Mouse (Mus musculus): ENCODE data around the gene Tspan18.

The Tspan18 gene

GRCm38 (mm10) chr2:93339373-93340106, 5.2 kb upstream of the Tspan18 start:
- in situ Hi-C loops (cut with MboI) = no loop called here

DNA sequence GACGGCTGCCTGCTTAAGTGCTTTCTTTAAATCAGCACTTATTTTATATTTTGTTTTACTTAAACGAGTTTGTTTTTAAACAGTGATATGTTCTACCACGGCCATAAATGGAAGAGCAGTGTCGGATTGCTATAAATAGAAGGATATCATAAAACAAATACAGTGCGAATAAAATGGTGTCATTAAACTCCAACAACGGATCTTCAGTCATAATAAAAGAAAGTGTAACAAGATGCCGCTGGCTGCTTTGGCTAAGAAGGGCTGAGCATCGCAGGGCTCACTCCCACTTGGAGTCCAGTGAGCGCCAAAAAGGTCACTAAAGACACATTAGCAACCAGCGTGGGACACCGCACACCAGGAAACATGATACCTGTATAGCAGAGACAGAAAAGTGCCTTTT, 1.7 kb upstream of the Tspan18 start:
- in situ Hi-C loops (cut with MboI) = no loop called here

DNA sequence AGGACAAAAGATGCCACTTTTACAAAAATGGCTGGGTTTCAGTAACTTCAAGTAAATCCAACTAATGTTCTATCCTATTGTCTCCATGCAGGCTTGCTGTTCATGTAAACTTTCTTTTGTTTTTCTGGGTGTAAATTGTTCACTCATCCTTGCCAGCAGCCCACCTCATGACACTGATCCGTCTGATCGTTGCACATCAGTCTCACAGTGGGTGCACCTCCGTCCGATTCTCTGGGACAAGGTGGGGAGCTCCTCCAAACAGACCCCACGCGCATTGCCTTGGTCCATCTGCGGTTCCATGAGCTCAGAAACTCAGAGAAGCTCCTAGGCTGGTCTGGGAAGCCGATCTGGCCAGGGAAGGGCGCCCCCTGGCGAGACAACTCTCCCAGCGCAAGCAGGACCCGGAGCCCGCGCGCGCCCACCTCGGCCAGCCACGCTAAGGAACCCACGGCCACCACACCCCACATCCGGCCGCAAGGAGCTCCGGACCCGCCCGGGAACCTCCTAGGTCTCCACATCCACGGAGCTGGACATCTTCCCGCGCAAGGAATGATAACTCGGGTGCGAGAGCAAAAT, 976 bp downstream of the Tspan18 start:
- in situ Hi-C loops (cut with MboI) = no loop called here

GRCm38 (mm10) chr2:93332277-93332676, 2.0 kb downstream of the Tspan18 start:
- in situ Hi-C loops (cut with MboI) = no loop called here

DNA sequence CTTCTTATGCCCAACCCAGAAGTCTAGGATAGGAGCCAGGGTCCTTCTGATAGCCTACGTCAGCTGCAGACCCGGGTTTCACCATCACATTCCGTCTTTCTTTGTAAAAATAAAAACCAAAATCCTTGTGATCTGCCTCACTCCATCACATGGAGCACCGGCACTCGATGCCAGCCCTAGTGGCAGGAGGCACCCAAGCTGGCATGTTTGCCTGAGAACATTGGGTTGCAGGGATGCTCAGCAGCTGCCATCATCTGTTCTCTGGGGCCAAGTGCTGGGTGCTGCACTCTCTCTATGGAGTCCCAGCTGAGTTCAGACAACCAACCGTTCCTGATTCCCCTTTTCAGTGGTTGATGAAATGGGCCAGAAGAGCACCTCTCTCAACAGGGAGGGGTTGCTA, 3.2 kb downstream of the Tspan18 start:
- in situ Hi-C loops (cut with MboI) = no loop called here

GRCm38 (mm10) chr2:93329120-93329519, 5.2 kb downstream of the Tspan18 start:
- in situ Hi-C loops (cut with MboI) = no loop called here

GRCm38 (mm10) chr2:93327915-93328555, 6.3 kb downstream of the Tspan18 start:
- in situ Hi-C loops (cut with MboI) = no loop called here

DNA sequence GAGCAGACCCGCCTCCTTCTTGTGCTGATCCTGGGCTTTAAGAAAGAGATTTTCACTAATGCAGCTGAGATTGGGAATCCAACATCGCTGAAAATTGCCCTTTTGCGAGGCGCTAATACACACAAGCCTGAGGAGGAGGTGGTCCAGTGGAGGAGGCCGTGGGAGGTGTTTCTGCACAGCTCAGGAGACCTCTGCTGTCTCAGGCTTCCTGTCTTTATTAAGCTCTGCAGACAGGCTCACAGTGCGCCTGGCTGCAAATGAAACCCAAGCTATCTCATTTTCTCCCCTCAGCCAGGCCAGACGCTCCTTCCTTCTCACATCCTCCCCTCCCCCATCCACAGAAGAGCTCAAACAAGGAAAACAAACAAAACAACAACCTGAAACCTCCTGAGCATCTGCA, 9.6 kb downstream of the Tspan18 start:
- in situ Hi-C loops (cut with MboI) = no loop called here

DNA sequence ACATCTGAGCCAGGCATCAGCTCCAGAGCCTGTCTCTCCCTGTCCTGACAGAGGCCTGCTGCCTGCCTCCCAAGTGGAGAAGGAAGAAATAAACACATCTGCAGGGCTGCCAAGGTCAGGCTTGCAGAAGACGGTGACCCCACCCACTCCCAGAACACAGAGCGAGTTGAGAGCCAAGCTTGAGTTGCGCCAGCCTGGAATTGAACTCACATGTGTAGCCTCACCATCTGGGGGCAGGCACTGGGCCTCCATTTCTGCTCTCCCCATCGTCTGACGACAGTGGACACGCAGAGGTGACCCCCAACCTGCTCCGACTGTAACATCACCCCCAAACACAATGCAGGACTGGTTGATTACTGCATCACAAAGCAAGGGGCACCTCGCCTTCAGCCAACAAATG, 12.4 kb downstream of the Tspan18 start:
- in situ Hi-C loops (cut with MboI) = no loop called here

DNA sequence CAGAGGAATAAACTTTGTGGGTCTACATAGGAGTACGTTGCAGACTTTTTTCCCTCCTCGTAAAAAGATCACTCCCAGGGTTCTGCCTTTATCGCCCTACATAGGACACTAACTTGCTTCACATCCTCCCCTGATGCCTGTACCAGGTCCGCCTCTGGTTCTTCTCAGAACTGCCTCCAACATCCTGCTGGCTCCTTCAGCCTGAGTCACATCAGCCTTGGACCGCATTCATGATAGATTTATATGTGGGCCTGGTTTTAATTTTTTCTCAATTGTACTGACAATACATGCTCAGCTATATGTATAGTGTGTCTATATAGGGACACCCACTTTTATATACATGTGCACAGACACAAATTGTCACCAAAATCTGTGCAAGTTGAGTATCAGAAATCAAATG, 14.0 kb downstream of the Tspan18 start:
- in situ Hi-C loops (cut with MboI) = no loop called here

DNA sequence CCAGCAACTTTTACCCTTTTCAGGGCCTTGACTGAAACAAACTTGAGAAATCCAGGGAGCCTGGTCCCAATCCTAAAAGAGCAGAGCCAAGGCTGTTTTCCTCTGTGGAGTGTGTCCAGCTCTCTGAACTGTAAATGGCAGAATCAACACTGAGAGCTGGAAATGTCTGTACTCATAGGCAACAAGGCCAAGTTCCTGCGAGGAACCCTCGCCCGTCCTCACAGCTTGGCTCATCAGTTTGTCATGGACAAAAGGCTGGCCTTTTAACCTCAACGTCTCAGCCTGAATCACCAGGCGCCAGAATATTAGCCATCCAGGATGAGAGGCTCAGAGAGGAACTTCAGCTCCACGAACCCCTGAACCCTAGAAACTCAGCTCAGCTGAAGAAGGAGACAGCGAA, 14.7 kb downstream of the Tspan18 start:
- in situ Hi-C loops (cut with MboI) = no loop called here

DNA sequence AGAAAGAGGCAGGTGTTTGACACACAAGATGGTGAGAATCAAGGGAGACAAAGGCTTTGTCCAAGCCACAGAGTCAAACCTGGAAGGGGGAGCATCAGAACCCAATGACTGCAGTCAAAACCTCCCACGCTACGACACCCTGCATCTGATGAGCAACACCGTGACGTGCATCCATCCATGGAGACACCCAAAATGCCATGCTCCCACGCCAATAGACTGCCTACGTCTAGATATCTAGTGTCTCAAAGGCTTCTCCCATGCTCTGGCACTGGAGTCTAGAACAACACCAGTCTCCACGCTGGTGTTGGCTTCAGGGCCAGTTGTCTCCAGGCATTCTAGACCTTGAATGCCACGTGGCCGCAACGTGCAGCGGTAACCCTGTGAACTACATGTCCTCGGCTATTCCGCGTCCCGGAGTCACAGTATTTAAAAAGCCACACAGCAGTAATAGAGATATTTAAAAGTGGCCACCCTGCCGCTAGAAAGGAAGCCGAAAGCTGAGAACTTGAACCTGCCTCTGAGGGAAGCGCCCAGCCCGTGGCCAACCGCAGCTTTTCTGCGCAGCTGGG, 15.4 kb downstream of the Tspan18 start:
- in situ Hi-C loops (cut with MboI) = no loop called here

DNA sequence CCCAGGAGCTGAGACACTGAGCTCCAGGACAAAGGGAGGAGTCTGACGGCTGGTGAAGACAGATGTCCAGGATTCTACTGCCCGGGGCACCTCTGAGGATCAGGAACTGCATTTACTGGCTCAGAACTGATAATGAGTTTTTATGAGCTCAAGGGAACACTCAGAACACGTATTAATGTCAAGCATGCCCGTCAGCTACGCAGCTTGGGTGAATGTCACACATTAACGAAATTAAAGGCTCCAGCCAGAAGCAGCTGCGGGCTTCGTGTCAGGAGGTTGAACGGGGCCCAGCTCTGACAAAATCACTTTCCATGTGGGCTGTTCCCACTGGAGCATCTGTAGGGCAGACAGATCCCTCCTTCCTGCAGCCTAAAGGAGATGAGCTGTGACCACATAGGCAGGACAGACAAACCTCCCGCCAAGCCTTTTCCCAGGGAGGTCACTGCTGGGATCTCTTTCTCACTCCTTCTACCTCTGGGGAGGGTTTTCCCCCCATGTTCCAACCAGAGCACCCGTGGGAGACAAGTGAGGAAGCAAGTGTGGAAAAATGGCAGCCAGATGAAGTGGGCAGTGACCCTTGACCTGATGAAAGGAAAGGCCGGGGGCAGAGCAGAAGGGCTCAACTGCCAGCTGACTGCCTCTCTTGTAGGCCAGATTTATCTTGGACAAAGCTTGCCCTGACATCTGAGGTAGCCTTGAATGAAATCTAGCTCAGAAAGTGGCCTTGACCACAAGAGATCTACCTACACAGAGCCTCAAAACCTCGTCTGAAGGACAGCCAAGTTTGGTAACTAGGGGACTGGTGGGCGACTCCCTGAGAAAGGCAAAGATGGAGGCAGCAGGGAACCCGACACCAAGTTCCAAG, 20.3 kb downstream of the Tspan18 start:
- in situ Hi-C loops (cut with MboI) = no loop called here

- in situ Hi-C loops (cut with MboI) = no loop called here
Observed at GRCm38 (mm10) chr2:93312458-93312857, 21.8 kb downstream of the Tspan18 start.

DNA sequence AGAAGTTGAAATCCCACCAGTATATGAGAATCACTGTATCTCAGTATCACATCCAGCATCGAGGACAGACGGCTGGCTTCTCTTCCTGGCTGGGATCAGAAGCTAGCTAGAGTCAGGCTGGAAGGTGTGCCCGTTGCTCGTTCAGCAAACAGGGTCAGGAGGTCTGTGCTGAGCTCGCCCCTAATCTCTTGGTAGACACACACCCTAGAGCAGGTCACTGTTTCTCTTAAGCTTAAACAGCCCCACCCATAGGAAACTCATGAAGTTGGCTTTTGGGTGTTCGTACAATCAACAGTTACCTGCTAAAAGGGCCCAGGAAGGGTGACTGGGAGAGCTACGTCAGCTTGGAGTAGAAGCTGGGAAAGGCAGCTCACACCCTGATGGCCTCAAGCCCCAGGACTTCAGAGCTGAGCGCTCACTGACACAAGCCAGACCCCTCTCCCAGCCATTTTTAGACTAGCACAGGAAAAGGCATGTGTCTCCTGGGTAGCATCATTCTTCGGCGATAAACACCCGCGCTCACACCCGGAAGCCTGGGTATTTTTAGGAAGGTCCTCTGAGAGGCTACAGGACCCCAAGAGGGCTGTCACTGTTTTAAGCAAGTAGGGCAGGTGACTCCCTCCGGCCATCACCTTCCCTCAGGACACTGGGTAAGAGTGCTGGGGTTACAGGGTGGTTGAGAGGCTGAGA, 24.4 kb downstream of the Tspan18 start:
- in situ Hi-C loops (cut with MboI) = no loop called here

DNA sequence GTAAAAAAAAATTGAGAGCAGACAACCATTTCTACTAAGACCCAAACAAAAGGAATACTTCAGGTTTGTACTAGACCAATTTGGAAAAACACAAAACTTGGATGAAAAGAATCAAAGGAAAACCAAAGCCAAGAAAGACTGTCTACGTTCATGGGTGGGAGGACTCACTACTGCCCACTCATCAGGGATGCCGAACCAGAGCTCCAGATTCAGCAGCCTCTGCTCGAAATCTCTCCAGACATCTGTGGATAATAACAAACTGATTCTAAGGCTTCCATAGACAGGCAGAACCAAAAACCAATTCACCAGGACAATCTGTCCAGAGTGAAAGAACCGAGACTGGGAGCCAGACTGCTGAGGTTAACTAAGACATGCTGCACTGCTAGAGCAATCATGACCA, 27.4 kb downstream of the Tspan18 start:
- in situ Hi-C loops (cut with MboI) = no loop called here

DNA sequence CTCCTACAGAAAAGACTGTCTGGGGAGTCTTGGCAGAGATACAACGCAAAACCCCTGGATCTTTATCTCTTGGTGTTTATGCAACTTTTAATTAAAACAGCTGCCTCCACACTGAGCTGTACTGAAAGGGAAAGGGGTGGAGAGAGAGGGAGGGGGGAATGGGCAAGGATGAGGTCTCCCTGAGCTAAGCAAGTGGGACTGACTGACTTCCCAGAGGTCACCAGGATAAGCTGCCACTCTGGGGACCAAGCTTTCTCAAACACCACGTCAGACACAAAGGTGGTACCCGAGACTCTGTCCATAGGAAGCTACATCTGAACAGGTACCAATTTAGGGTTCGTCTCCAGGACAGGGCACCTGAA, 30.1 kb downstream of the Tspan18 start:
- in situ Hi-C loops (cut with MboI) = no loop called here

GRCm38 (mm10) chr2:93303585-93304272, 30.6 kb downstream of the Tspan18 start:
- in situ Hi-C loops (cut with MboI) = no loop called here

DNA sequence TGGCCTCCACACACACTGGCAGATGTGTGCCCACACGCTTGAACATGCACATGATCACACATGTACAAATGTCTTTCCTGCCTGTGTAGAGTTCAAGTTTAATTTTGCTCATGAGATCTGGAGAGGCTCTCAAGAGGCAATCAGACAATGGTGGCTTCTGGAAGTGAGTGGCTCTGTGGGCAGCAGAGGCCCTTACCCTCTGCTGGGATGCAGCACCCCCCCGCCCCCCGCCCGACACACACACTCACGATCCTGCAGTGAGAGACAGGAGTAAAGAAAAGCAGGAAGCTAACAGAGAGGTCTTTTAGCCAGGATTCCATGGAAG, 31.1 kb downstream of the Tspan18 start:
- in situ Hi-C loops (cut with MboI) = no loop called here

DNA sequence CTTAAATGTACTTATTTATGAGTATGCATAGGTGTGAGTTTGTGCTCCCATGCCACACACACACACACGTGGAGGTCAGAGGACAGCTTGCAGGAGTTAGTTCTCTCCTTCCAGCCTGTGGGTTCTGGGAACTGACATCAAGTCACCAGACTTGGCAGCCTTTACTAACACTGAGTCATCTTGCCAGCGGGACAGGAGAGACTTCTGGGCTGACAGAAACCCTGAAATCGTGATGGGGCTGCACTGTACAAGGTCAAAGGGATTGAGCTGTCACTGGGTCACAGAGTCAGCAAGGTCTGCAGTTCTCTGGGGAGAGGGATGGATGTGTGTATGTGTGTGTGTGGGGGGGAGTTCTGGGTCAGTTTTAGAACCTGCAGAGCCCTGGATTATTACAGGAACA, 36.6 kb downstream of the Tspan18 start:
- in situ Hi-C loops (cut with MboI) = no loop called here

Data from mature B cell (primary cell).